Mouse (Mus musculus) hindbrain, embryonic 16.5 days (tissue): ENCODE data around the gene Pwp2. TPM values are rescaled to one million over a fixed set of nuclear protein-coding genes. Genes with fewer than 3 reads are reported as not detected.

Experiments used
- ATAC-seq: fragments of 200-750 bp; cut with Nextera tagmentation; 2 replicates; pipeline ENCODE4 v1.8.0; 2017; ENCODE audit warnings: moderate TSS enrichment, moderate library complexity
- H3K27ac ChIP-seq: fragments of 300-500 bp; sonication (generic); 2 replicates; pipeline ENCODE4 v1.5.1; 2014; ENCODE audit warnings: low read depth, mild to moderate bottlenecking, control low read depth, low read length, moderate library complexity
- H3K27me3 ChIP-seq: fragments of 300-500 bp; sonication (generic); replicated peaks from 2 replicates; pipeline ENCODE4 v1.6.1; 2014; ENCODE audit warnings: low read length; ENCODE audit not compliant: control insufficient read depth, insufficient read depth
- H3K36me3 ChIP-seq: fragments of 300-500 bp; sonication (generic); 2 replicates; pipeline ENCODE4 v1.6.1; 2014; ENCODE audit warnings: mild to moderate bottlenecking, low read length, moderate library complexity, mixed read lengths; ENCODE audit not compliant: control insufficient read depth, insufficient read depth
- H3K4me1 ChIP-seq: fragments of 300-500 bp; sonication (generic); 2 replicates; pipeline ENCODE4 v1.6.1; 2014; ENCODE audit warnings: low read depth, low read length; ENCODE audit not compliant: control insufficient read depth, insufficient read depth
- H3K4me2 ChIP-seq: fragments of 300-500 bp; sonication (generic); 2 replicates; pipeline ENCODE4 v1.6.1; 2014; ENCODE audit warnings: mild to moderate bottlenecking, low read length, control low read depth, moderate library complexity
- H3K4me3 ChIP-seq: fragments of 300-500 bp; sonication (generic); 2 replicates; pipeline ENCODE4 v1.5.1; 2014; ENCODE audit warnings: mild to moderate bottlenecking, low read length, control low read depth, moderate library complexity
- H3K9ac ChIP-seq: fragments of 300-500 bp; sonication (generic); 2 replicates; pipeline ENCODE4 v1.6.1; 2014; ENCODE audit warnings: low read depth, mild to moderate bottlenecking, control low read depth, low read length, moderate library complexity
- H3K9me3 ChIP-seq: fragments of 300-500 bp; sonication (generic); 2 replicates; pipeline ENCODE4 v1.6.1; 2014; ENCODE audit warnings: mild to moderate bottlenecking, low read length, moderate library complexity; ENCODE audit not compliant: control insufficient read depth
- WGBS: fragments of 180-500 bp; shearing (Covaris S2); extraction: QIAGEN DNeasy Blood & Tissue Kit; methylation state at CpG from one replicate; pipeline ENCODE4 v1.1.7; 2014; 5-methylcytosine and 5-hydroxymethylcytosine counted together
- polyA plus RNA-seq: library from polyadenylated mRNA; unstranded; fragments of >200 nt; fragmentation: Nextera tagmentation; extraction: Ambion mirVana; gene quantifications from 2 replicates; pipeline ENCODE4 v1.2.1, GENCODE M21; 2015

Pwp2 gene
- polyA plus RNA-seq, 1 experiment from 2014 or later: 15.9 TPM

- WGBS: 88% methylated on average over 3 of the region's 3 CpGs
- peaks cover 48% of the 10 kb centered on the region for H3K36me3 ChIP-seq
- H3K4me2 ChIP-seq: no peak overlapping the region
- no peak overlapping the region for H3K9ac ChIP-seq
- H3K9me3 ChIP-seq: no peaks in the 10 kb centered on the region
- no peak overlapping the region for H3K27ac ChIP-seq
- no peak for ATAC-seq
- no peak overlapping the region for H3K4me3 ChIP-seq
- no peaks in the 10 kb centered on the region for H3K27me3 ChIP-seq
- H3K4me1 ChIP-seq: peaks cover 16% of the 10 kb centered on the region
Measured at GRCm38 (mm10) chr10:78183577-78183976, 1.4 kb downstream of the Pwp2 start.

- Histone ChIP-seq H3K9ac (no peak overlapping the region), H3K36me3 (peaks cover 49% of the 10 kb centered on the region)
- no peak for ATAC-seq
Measured at GRCm38 (mm10) chr10:78182321-78182720, 2.6 kb downstream of the Pwp2 start.

GRCm38 (mm10) chr10:78174474-78174873 is 10.5 kb downstream of the Pwp2 start:
- H3K4me2 ChIP-seq: no peak overlapping the region
- no peak overlapping the region for H3K27ac ChIP-seq
- no peaks in the 10 kb centered on the region for H3K27me3 ChIP-seq
- peaks cover 6% of the 10 kb centered on the region for H3K4me1 ChIP-seq
- no peak overlapping the region for H3K4me3 ChIP-seq
- no peak overlapping the region for H3K9ac ChIP-seq
- no peak for ATAC-seq
- WGBS: 91% methylated on average over 5 of the region's 5 CpGs
- H3K36me3 ChIP-seq: peaks cover 69% of the 10 kb centered on the region
- no peaks in the 10 kb centered on the region for H3K9me3 ChIP-seq

More at GRCm38 (mm10) chr10:78182321-78182720, 2.6 kb downstream of the Pwp2 start:
- Histone ChIP-seq H3K27me3 (no peaks in the 10 kb centered on the region), H3K27ac (no peak overlapping the region), H3K4me3 (no peak overlapping the region), H3K4me2 (no peak overlapping the region), H3K4me1 (peaks cover 16% of the 10 kb centered on the region), H3K9me3 (no peaks in the 10 kb centered on the region)
- WGBS: 96% methylated on average over 17 of the region's 17 CpGs

- no peak overlapping the region for H3K27ac ChIP-seq
- ATAC-seq: no peak
- H3K9ac ChIP-seq: no peak overlapping the region
- H3K4me2 ChIP-seq: no peak overlapping the region
- H3K4me3 ChIP-seq: no peak overlapping the region
- H3K27me3 ChIP-seq: no peaks in the 10 kb centered on the region
- peaks cover 45% of the 10 kb centered on the region for H3K36me3 ChIP-seq
- 94% methylated on average over 9 of the region's 9 CpGs for WGBS
- no peaks in the 10 kb centered on the region for H3K9me3 ChIP-seq
- peaks cover 20% of the 10 kb centered on the region for H3K4me1 ChIP-seq
Measured at GRCm38 (mm10) chr10:78171581-78171980, 13.4 kb downstream of the Pwp2 start.

GRCm38 (mm10) chr10:78171057-78171456 is 13.9 kb downstream of the Pwp2 start:
- ATAC-seq: no peak
- no peak overlapping the region for H3K4me3 ChIP-seq
- peaks cover 40% of the 10 kb centered on the region for H3K36me3 ChIP-seq
- WGBS: 91% methylated on average over 7 of the region's 7 CpGs
- H3K4me2 ChIP-seq: no peak overlapping the region
- H3K9me3 ChIP-seq: no peaks in the 10 kb centered on the region
- no peak overlapping the region for H3K27ac ChIP-seq
- H3K27me3 ChIP-seq: no peaks in the 10 kb centered on the region
- H3K4me1 ChIP-seq: peaks cover 20% of the 10 kb centered on the region
- no peak overlapping the region for H3K9ac ChIP-seq

GRCm38 (mm10) chr10:78170445-78170844 is 14.5 kb downstream of the Pwp2 start:
- no peak for ATAC-seq

GRCm38 (mm10) chr10:78169281-78170042 is 15.5 kb downstream of the Pwp2 start, which contains the start of gene D10Jhu81e:
TSS of gene D10Jhu81e (minus strand) at chr10:78169782.
- Histone ChIP-seq H3K9ac (peak within 1 kb of the TSS; percentile 91), H3K4me2 (peak within 1 kb of the TSS; percentile 87), H3K4me1 (peaks cover 20% of the 10 kb centered on the region), H3K36me3 (peaks cover 29% of the 10 kb centered on the region), H3K4me3 (peak within 1 kb of the TSS; percentile 89), H3K27me3 (no peaks in the 10 kb centered on the region), H3K9me3 (no peaks in the 10 kb centered on the region), H3K27ac (peak within 1 kb of the TSS; percentile 74)
- 2% methylated on average over 50 of the region's 50 CpGs for WGBS
- peak; percentile 96 for ATAC-seq

More at GRCm38 (mm10) chr10:78170445-78170844, 14.5 kb downstream of the Pwp2 start:
- H3K9ac ChIP-seq: peak overlapping the region; percentile 58
- H3K9me3 ChIP-seq: no peaks in the 10 kb centered on the region
- no peak overlapping the region; the same call in 1 of the 2 replicates for H3K4me3 ChIP-seq
- WGBS: 61% methylated on average over 2 of the region's 2 CpGs
- H3K36me3 ChIP-seq: peaks cover 34% of the 10 kb centered on the region
- peaks cover 20% of the 10 kb centered on the region for H3K4me1 ChIP-seq
- H3K27ac ChIP-seq: peak overlapping the region; percentile 70
- no peaks in the 10 kb centered on the region for H3K27me3 ChIP-seq
- peak overlapping the region; percentile 87 for H3K4me2 ChIP-seq

GRCm38 (mm10) chr10:78168792-78169191 is 16.2 kb downstream of the Pwp2 start:
- Histone ChIP-seq H3K4me2 (peak overlapping the region; percentile 87), H3K9me3 (no peaks in the 10 kb centered on the region), H3K27me3 (no peaks in the 10 kb centered on the region), H3K27ac (no peak overlapping the region), H3K4me3 (peak overlapping the region; percentile 89), H3K4me1 (peaks cover 20% of the 10 kb centered on the region), H3K36me3 (peaks cover 28% of the 10 kb centered on the region), H3K9ac (peak overlapping the region; percentile 91)
- no peak for ATAC-seq
- 87% methylated on average over 11 of the region's 11 CpGs for WGBS

GRCm38 (mm10) chr10:78167775-78168174 is 17.2 kb downstream of the Pwp2 start:
- Histone ChIP-seq H3K27me3 (no peaks in the 10 kb centered on the region), H3K9ac (no peak overlapping the region), H3K36me3 (peaks cover 18% of the 10 kb centered on the region; the same call in 1 of the 2 replicates), H3K4me3 (no peak overlapping the region), H3K9me3 (no peaks in the 10 kb centered on the region), H3K4me1 (peaks cover 20% of the 10 kb centered on the region), H3K4me2 (no peak overlapping the region), H3K27ac (no peak overlapping the region)
- ATAC-seq: no peak
